Mouse (Mus musculus) urinary bladder, adult 18-20 months (tissue): ENCODE measurements around the gene Svopl.

Experiments
- DNase-seq, 2 experiments: peaks; one replicate each; pipeline ENCODE4 v3.0.0; 2022; ENCODE audit warnings: low spot score in 2 of 2, mixed read lengths in 2 of 2

Svopl gene

GRCm38 (mm10) chr6:38031924-38032540, 14.8 kb downstream of the Svopl start:
- no peak for DNase-seq

GRCm38 (mm10) chr6:38028205-38028604, 18.6 kb downstream of the Svopl start:
- DNase-seq = no peak

GRCm38 (mm10) chr6:38027771-38028170, 19.0 kb downstream of the Svopl start:
- DNase-seq = no peak

- DNase-seq = no peak
Observed at GRCm38 (mm10) chr6:38023284-38023683, 23.5 kb downstream of the Svopl start.

GRCm38 (mm10) chr6:38021406-38021805, 25.4 kb downstream of the Svopl start:
- DNase-seq = no peak

- DNase-seq = no peak
Observed at GRCm38 (mm10) chr6:38012829-38013228, 34.0 kb downstream of the Svopl start.

- DNase-seq = no peak
Observed at GRCm38 (mm10) chr6:38007459-38007858, 39.3 kb downstream of the Svopl start.

- no peak for DNase-seq
Observed at GRCm38 (mm10) chr6:37967386-37967785, 79.4 kb downstream of the Svopl start.

GRCm38 (mm10) chr6:37951306-37951705, 95.5 kb downstream of the Svopl start:
- no peak for DNase-seq

GRCm38 (mm10) chr6:37936498-37936897, 110.3 kb downstream of the Svopl start:
- DNase-seq = no peak
